ENCODE assay signal across 18 mouse cellular contexts in the genomic region with DNA sequence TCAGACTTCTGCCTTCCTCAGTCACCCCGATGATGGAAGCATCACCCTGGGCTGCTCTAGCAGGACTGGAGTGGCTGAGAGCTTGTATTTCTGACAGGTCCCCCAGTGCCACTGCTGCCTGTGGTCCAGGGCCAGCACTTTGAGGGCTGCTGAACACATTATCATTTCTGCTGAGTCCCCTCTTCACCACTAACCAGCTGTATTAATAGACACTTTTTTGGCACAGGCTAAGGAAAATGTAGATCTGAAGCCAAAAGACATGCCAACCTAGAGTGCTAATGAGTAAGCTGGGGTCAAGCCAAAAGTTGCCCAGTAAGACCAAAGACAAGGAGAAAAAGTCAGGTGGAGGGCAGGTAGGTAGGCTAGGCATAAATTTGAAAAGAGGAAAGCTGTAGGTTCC.
A peak's percentile ranks its signal among the peaks of the same experiment; 100 is the strongest.
DNase-seq lines count a peak whose midpoint lies in the region; TF ChIP-seq lines count a peak whose summit lies in the region.
"Had no signal": no experiment of that assay in that cellular context is flagged by ENCODE, and none has a peak within 500 bp of the region (broad histone marks: within the 10 kb centered on the region; RNA-seq: fewer than 3 reads in every experiment).

No protein-coding gene starts in this region.

- peak; percentile 12 to 14 for DNase-seq in cerebellum, postnatal 14 days
- DNase-seq in cerebellum, adult 9-10 months, result no peak
- peak; percentile 39 for DNase-seq in kidney, adult 2 months
- no peak for DNase-seq in kidney, postnatal 4 days
- DNase-seq in lung, postnatal 36 days, result peak; percentile 51
- DNase-seq in lung, postnatal 4 days, result no peak
- DNase-seq in heart, postnatal 4 days, result peak; percentile 58
- no peak for DNase-seq in left cerebral cortex, postnatal 14 days (ENCODE audit: low spot score in 2 of 2)
- DNase-seq: adrenal gland, postnatal 36 days; cerebellum, adult 9-11 months; gastrocnemius, postnatal 14 days; liver, postnatal 0 days; right cerebral cortex, adult 18-20 months had no signal

- no peak for TF ChIP-seq POLR2A in kidney, adult 2 months (IDR thresholded peaks at IDR 0.05; ENCODE audit: low read depth, low read length)

- intact Hi-C loops in left cerebral cortex, postnatal 14 days (cut with DNase I), result no loop called here

- H3K27me3 ChIP-seq in kidney, adult 2 months (replicated peaks; ENCODE audit: control insufficient read depth, insufficient read depth, low read length), result no peaks in the 10 kb centered on the region
- H3K27me3 ChIP-seq: embryonic facial prominence, embryonic 13.5 days; forebrain, embryonic 15.5 days; midbrain, embryonic 12.5 days; neural tube, embryonic 13.5 days had no signal

- H3K4me1 ChIP-seq in kidney, adult 2 months (ENCODE audit: control insufficient read depth, insufficient read depth, low read length), result no peaks in the 10 kb centered on the region
- H3K4me1 ChIP-seq: embryonic facial prominence, embryonic 13.5 days; limb, embryonic 10.5 days; midbrain, embryonic 12.5 days; neural tube, embryonic 13.5 days had no signal

- no peak for TF ChIP-seq CTCF in kidney, adult 2 months (conservative IDR thresholded peaks at IDR 0.05; ENCODE audit: insufficient read depth, insufficient read length, low read depth, low read length)

- WGBS in kidney, adult 2 months, result 71% methylated on average over 1 of the region's 1 CpGs

- no peak overlapping the region for H3K27ac ChIP-seq in kidney, adult 2 months (ENCODE audit: insufficient read depth, low read depth, low read length)
- H3K27ac ChIP-seq: embryonic facial prominence, embryonic 13.5 days; forebrain, embryonic 15.5 days; limb, embryonic 10.5 days; midbrain, embryonic 12.5 days; neural tube, embryonic 13.5 days had no signal

- no peak overlapping the region for H3K4me3 ChIP-seq in kidney, adult 2 months (ENCODE audit: insufficient read depth, low read depth, low read length)
- H3K4me3 ChIP-seq: embryonic facial prominence, embryonic 13.5 days; forebrain, embryonic 15.5 days; limb, embryonic 10.5 days; midbrain, embryonic 12.5 days; neural tube, embryonic 13.5 days had no signal

- no peaks in the 10 kb centered on the region for H3K36me3 ChIP-seq in kidney, adult 2 months (ENCODE audit: control insufficient read depth, insufficient read depth, low read length)
- H3K36me3 ChIP-seq: embryonic facial prominence, embryonic 13.5 days; forebrain, embryonic 15.5 days; limb, embryonic 10.5 days; midbrain, embryonic 12.5 days; neural tube, embryonic 13.5 days had no signal

Comparison
In these comparisons a context has a peak if more than half of its experiments do, and no peak if none do; other contexts are left out.
1. DNase-seq: peak in cerebellum, postnatal 14 days (2 of 2), kidney, adult 2 months (single experiment), lung, postnatal 36 days (single experiment) and heart, postnatal 4 days (single experiment); none in cerebellum, adult 9-10 months (single experiment), kidney, postnatal 4 days (0 of 2), lung, postnatal 4 days (0 of 2) and left cerebral cortex, postnatal 14 days (0 of 2).